Mouse (Mus musculus): ENCODE data around the gene Fam173b.

Fam173b gene

DNA sequence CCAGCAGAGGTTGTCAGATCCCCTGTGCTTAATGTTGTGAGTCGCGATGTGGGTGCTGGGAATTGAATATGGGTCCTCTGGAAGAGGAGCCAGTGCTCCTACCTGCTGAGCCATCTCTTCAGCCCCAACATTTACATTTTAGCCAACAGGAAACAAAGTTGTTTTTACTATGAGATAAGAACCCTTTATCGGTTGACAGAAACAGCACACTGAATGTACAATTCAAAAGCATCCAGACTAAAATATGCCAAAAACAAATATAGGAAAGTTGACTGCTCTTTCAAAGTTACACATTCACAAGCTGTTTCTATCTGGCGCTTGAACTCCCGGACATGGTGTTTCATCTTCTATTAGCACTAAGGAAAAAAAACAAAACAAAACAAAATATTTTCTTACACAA, 15.6 kb upstream of the Fam173b start:
- in situ Hi-C loops (cut with MboI, MseI): loop anchor here (5.0 to 10.0 kb wide), 3 partner anchors 74 to 261 kb away; no protein-coding TSS in a partner anchor

DNA sequence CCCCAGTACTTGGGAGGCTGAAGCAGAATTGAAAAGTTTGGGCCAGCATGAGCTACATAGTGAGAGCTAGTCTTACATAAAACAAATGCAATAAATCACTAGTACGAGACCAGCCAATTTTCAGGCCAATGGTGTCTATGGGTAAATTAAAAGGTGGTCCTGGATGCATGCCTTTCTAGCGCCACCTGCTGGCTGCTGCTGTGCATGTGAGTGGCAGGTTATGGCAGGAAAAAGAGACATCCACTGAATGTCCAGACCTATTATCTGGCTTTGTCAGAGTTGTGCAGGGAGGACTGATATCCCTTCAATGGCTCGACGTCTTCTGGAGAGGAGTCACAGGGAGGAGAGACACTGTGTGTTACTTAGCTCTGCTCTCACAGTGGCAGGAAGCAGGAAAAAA, 15.1 kb upstream of the Fam173b start:
- in situ Hi-C loops (cut with MboI, MseI): loop anchor here (5.0 to 10.0 kb wide), 3 partner anchors 74 to 262 kb away; no protein-coding TSS in a partner anchor

DNA sequence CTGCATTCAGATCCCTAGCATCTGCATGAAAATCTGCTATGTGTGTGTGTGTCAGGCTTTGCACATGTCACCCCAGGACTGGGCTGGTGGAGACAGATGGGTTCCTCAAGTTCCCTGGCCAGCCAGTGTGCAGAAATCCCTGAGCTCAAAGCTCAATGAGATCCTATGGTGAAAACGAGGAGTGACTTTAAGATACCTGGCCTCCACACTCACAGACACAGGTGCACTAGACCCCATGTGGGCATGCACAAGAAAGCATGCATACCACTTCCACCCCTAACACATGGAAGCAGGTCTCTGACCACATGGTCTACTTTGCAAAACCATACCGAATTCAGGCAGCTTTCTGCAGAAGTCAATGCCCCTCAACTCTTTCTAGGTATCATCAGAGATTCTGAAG, 13.9 kb upstream of the Fam173b start:
- in situ Hi-C loops (cut with MboI, MseI): loop anchor here (5.0 to 10.0 kb wide), 3 partner anchors 75 to 263 kb away; no protein-coding TSS in a partner anchor

DNA sequence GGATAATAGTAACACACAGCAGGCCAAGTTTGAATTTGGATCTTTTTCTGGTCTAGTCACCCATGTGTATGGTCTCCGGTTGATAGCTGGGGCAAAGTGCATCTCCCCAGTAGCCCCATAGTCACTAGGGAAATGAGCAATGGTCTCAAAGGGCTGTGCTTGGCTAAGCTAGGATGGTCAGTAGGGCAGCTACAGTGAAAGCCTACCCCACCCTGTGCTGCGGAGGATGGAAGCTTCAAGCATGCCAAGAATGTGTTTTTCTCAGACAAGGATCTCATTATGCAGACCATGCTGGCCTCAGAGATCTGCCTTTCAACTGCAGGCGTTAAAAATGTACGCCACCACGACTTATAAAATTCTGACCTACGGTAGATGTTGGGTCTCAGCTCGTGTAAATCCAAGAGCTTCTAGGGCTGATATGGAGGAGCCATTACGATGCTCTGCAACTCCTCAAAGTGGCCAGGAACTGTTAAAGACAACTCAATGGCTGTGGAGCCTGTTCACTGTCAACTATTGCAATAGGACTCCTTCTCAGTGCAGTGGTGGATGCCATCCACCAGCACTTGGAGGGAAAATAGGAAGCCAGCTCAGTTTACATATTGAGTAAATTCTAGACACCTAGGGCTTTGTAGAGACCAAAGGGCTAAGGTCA, 12.5 kb upstream of the Fam173b start:
- in situ Hi-C loops (cut with MboI, MseI): loop anchor here (5.0 to 10.0 kb wide), 3 partner anchors 77 to 264 kb away; no protein-coding TSS in a partner anchor

DNA sequence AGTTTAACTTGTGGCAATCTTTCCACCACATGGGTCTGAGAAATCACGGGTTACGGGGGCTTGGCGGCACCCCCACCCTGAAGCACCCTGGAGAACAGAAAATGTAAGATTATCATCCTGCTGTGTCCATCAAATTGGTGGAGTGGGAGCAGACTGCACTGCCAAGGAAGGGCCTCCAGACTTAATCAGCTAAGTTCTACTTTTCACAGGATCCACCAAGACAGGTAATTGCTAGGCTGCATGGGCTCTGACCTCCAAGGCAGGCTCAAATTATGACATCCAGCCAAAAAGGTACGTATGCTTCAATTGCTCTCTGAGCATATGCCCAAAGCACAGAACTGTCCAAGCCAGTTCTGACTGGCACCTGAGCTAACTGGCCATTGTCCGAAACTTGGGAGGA, 11.5 kb upstream of the Fam173b start:
- in situ Hi-C loops (cut with MboI, MseI): no loop called here

DNA sequence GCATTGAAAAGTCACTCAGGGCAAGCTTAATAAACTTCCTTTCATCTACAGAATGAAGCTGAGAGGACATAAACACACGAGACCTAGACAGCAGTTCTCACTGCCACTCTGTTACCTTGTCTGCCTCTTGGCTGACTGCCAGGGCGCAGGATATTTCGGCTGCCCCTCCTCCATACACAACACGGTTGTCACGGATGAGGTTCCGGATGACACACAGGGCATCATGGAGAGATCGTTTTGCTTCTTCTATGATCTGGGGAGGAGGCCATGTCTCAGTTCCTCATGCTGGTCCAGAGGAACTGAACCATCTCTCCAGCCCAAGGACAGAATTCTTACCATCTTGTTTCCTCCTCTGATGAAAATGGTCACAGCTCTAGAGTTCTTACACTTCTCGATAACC, 9.1 kb upstream of the Fam173b start:
- in situ Hi-C loops (cut with MboI, MseI): no loop called here

DNA sequence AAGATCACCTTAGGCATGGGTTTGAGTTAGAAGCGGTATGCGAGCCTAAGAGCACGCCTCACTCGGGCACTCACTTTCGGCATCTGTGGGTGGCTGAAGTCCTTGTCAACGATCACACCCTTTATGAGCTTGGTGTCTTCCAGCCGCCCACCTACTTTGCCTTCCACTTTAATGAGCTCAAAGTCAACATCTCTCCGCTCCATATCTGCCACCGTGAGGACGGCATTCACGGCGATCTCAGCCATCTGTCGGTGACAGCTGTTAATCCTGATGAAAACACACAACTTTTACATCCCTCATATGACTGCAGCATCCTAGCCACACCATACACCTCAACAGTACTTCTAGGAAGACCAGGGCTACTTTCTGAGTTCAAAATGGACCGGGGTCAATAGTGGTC, 7.4 kb upstream of the Fam173b start:
- in situ Hi-C loops (cut with MboI, MseI): no loop called here

DNA sequence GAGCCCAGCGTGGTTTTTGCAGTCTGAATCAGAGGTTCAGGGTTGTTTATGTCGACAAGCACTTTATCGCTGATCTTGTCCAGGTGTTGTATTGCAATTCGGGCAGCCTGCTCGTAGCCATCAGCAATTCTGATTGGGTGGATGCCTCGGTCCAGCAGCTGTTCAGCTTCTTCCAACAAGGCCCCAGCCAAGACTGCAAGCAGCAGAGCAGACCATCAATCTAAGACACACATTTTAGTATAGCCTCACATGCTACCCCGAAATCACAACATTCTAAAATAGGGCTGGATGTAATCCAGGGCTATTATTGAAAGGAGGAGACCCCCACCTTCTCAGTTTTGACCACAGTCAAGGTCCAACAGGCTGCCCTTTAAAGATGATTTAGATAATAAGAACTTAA, 6.0 kb upstream of the Fam173b start:
- in situ Hi-C loops (cut with MboI, MseI): no loop called here

DNA sequence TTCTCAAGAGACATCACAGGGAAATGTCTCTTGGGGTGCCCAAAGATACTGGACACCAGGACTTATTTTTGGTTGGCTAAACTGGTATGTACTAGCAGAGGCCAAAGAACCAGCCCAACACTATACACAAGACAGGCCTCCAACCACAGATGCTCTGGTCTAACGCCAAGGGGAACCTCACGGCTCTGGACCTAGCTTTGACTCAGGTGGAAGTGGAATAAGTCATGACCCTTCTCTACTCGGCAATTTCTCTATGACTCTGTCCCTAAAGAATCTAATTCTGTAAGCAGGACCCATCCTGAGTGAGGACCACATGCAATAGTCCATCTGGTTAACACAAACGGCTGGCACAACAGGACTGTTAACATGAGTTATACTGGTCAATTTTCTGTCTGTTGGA, 1.8 kb upstream of the Fam173b start:
- in situ Hi-C loops (cut with MboI, MseI): loop anchor here (5.0 kb wide), 1 partner anchor 68 kb away; the partner anchor contains the start of gene March6

DNA sequence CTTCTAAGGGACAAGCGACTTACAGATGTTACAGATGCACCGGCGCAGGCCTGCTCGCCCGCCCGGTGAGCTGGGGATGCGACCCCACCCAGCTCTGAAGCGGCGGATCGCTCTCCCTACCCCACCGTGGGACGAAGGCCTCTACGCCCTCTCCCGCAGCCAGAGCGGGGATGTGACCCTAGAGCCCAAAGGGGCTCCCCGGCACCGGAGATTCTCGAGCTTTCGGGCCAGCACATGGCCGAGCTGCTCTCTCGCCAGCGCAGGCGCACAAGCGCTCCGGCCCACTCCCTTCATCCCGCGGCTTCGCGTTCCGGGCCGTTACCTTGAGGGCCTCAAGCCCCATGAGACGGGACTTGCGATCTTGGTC, 390 bp upstream of the Fam173b start:
- in situ Hi-C loops (cut with MboI, MseI): loop anchor here (5.0 kb wide), 1 partner anchor 69 kb away; the partner anchor contains the start of gene March6

DNA sequence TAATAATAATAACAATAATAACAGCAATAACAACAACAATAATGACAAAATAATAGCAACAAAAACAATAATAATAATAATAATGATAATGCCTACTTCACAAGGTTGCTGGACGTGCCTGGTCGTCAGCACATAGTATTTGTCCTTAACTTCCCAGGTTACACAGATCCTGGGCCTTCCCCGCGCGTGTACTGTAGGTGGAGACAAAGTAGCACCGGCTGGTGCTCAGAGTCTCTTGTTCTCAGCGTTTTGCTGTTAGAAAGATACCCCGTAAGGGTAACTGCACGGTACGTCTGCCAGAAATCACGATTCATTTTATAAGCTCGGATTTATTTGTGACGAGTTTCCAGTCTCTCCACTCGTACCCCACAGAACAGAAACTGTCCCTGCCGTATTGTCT, 774 bp downstream of the Fam173b start:
- in situ Hi-C loops (cut with MboI, MseI): loop anchor here (5.0 kb wide), 1 partner anchor 70 kb away; the partner anchor contains the start of gene March6

DNA sequence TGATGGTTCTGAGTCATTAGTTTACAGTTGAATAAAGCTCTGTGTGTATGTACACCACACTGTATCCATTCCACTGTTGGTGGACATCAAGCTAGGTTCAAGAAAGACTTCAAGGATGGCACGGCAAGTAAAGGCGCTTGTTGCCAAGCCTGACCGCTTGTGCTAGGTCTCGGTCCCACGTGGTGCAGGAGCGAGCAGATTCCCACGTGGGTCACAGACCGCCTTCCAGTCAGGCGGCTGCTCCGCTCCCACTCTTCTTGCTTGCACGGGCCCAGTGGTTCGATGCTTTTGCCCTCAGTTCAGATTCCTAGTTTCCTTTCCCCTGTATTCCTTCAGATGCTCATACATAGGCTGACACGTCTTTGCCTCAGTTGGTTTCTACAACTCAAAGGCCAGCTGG, 1.5 kb downstream of the Fam173b start:
- in situ Hi-C loops (cut with MboI, MseI): loop anchor here (5.0 kb wide), 1 partner anchor 71 kb away; the partner anchor contains the start of gene March6

DNA sequence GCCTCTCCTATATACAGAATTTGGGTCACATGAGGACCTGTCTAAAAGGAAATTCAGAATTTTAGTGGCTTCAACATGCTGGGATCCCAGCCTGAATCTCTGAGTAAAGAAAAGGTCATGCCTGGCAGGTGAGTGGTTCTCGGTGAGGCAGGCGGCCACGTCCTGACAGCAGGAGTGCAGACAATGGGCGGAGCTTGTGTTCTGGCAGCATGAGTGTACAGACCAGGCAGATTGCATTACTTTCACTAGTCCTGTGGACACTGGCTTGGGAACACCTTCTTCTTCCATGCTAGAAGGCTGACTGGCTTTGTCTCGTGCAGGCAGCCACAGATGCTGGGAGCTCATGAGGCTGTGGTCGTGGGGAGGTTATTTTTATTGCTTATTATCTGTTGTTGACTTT, 5.2 kb downstream of the Fam173b start:
- in situ Hi-C loops (cut with MboI, MseI): no loop called here

DNA sequence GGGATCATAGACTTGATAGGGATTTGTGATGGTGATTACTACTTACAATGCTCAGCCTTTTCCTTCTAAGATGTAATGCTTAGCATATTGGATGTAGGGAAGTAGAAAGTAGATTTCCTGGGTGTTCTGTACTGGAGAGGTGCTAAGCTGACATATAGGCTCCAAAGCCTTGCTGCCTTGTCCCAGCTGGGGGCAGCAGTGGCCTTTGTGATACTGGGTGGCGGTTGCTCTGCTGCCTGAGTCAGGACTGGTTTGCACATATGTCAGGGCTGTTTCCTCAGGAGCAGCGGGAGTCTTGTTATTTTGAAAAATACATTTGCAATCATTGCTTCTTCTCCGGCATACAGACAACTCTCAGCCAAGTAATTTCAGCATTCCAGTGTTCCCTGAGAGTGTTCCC, 9.4 kb downstream of the Fam173b start:
- in situ Hi-C loops (cut with MboI, MseI): no loop called here

DNA sequence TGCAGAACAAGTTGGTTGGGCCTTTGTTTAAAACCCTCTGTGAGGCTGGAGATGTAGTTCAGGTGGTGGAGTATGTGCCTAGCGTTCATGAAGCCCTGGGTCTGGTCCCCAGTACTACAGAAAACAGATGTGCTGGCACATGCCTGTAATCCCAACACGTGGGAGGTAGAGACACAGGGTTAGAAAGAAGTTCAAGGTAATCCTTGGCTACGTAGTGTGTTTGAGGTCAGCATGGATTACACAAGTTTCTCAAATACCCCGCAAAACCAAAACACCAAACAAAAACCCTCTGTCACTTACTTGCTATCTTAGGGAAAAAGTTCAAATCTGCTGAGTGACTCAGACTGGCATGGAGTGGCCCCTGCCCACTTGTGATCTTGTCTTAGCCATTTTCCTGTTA, 10.3 kb downstream of the Fam173b start:
- in situ Hi-C loops (cut with MboI, MseI): no loop called here

DNA sequence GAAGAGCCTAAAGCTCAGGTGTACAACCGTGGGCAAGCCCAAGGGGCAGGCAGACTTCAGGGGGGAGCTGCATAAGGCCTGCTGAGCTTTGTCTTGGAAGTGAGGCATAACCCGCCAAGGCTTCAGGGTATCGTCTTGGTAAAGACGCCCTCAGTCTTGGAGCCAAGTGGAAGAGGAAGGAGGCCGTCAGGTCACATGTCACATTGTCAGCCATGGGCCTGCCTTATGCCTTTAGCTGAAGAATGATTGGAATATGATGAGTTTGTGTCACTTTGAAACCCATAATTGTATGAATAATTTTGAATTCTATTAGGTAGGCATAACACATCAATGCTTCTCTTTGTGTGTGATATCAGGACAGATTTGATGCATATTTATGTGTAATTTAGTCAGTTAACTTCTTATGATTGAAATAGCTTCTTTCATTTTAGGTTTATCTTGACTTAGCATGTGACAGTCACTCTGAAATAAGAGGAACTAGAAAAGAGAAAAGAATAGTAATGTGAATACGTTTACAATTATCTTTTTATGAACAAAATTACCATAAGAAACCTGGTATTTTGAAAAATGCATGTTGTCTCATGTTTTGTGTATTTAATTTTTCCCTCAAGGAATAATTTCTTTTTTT, 12.3 kb downstream of the Fam173b start:
- in situ Hi-C loops (cut with MboI, MseI): no loop called here

DNA sequence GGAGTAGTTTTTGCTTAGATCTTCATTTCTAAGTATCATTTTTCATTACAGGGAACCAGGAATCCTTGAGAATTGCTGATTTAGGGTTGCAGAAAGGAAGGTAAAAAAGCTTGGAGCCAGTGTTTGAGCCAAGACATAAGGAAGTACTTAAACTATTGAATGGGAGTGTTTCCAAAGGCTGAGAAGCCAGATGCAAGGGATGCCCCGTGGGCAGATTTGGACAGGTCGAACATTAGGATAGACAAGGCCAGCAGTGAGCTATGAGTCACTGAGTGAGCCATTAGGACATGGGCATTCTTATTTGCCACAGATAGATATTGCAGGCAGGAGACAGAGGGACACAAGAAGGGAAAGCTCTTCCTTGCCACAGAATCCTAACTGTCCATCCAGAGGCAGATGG, 13.0 kb downstream of the Fam173b start:
- in situ Hi-C loops (cut with MboI, MseI): loop anchor here (5.0 kb wide), 1 partner anchor 53 kb away; no protein-coding TSS in a partner anchor

DNA sequence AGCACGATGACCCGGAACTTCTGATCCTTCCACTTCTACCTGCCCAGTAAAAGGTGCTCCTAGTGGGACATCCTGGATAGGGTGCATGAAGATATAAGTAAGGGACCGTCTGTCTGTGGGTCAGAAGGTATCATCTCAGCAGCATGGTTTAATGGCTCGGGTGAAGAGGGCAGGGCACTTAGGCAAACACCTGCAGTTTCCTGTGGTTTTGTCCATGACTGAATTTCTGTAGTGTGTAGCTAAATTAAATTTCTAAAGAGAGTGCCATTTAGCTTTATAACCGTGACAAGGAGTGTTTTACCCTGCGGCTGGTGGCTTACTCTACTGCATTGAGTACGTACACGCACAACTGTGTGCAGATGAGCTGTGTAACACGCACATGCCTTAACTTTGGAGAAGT, 15.6 kb downstream of the Fam173b start:
- in situ Hi-C loops (cut with MboI, MseI): loop anchor here (5.0 kb wide), 1 partner anchor 50 kb away; no protein-coding TSS in a partner anchor

DNA sequence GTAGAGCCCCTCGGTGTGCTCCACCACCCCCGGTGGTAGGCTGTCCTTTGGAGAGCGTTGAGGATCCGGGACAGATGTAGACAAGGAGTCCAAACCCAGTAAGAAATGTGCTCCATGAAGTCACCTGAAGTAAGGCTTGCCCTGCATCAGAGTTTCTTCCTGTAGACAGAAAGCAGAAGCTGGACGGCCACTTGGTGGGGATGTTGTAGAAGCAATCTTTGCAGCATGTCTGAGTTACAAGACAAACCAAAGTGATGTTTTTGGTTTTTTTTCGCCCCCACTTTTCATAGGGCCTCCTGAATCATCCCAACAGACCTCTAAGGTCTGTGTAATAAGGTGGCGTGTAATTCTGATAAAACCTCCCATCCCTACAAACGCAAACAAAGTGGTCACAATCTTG, 17.9 kb downstream of the Fam173b start:
- in situ Hi-C loops (cut with MboI, MseI): loop anchor here (5.0 kb wide), 1 partner anchor 48 kb away; no protein-coding TSS in a partner anchor

DNA sequence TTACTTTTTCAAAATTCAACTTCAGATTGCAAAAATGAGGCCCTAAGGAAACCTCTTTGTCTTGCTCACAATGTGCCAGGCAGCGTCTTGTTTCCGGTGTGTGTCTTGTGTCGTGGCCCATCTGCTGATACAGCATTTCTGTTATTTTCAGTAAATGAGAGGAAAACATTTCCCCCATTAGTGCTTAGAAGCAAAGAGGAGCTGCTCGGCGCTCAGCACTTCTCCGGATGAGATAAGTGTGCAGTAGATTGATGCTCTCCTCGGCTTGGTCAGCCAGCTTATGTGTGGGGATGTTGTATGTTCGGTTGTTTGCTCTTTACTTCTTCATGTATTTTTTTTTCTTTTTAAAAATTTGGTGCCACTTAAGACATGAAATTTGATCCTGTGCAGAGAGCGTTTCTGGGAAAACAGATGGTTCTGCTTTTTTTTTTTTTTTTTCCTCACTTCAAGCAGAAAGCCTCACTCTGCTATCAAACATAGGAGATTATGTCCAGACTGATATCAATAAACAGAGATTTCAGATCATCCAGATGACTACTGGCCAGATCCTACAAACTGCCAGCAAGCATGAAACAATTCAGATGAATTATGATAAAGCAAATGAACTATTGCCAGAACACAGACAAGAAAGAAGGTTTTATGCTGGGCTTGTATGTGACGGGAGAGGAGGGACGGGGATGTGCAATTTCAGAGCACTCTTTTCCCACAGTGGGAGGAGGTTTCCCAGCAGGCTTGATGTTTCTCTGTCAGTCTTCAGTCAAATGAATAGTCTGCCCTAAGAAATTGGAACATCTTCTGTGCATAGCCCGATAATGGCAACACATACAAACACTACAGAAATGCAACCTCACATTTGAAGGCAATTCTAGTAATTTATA, 25.9 kb downstream of the Fam173b start:
- in situ Hi-C loops (cut with MboI, MseI): no loop called here

DNA sequence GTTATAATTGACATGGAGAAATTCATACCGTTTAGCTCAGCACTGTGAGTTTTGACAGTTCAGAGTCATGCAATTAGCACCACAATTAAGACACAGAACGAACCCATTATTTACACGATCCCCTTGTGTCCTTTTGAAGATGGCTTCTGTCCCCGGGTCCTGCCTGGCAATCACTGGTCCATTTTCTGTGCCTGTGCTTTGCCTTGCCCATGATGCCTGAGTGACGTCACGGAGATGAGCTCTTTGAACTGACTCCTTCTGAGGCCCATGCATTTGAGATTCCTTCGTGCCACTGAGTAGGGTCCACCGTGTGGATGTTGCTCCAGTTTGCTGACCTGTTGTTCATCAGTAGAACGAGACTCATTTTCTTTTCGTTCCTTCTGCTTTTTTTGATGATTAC, 26.5 kb downstream of the Fam173b start:
- in situ Hi-C loops (cut with MboI, MseI): no loop called here

DNA sequence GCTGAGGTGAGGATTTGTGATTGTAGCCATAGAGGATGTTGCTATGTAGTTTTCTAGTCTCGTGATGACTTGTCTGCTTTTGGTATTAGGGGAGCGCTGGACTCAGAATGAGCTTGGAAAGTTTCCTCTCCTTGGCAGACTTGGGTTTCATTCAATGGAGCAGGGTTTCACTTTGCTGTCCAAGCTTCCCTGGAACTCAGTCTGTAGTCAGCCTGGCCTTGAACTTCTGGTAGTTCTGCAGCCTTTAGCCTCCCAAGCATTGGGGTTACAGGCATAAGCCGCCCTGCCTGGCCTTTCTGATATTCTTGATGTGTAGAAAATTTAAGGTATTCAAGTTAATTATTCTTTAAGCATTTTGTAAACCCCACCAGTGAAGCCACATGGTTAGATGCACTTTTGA, 27.9 kb downstream of the Fam173b start:
- in situ Hi-C loops (cut with MboI, MseI): no loop called here
